In the genomic region with DNA sequence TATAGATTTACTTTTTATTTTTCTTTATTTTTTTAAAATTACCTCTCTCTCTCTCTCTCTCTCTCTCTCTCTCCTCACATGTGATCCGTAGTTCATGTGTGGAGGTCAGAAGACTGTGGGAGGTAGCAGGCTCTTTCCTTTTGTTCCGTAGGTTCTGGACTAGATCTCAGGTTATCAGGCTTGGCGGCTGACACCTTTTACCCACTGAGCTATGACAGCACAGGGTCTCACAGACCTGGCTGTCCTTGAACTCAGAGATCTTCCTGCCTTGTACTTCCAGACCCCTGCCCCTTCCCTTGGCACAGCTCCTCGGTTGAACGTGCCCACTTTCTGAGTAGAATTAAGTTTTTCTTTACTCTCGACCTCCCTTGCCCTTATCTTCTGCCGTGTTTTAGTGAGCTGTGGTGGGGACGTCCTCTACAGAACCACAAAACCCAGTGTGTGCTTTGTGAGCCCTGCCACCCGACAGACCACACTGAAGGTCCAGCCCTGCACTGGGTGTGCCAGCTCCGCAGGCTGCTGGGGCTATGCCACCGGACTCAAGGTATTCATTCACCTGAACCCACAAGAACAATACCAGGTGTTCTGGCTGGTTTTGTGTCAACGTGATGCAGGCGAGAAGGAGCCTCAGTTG, we compare ENCODE assay signal across 8 mouse cellular contexts. TPM values are rescaled to one million over a fixed set of nuclear protein-coding genes. Genes with fewer than 3 reads are reported as not detected.
DNase-seq lines count a peak whose midpoint lies in the region; ATAC-seq and TF ChIP-seq lines count a peak whose summit lies in the region.

No protein-coding gene starts in this region.

- peak overlapping the region; percentile 32 for H3K27ac ChIP-seq in heart, embryonic 12.5 days (ENCODE audit: poor library complexity, severe bottlenecking)
- H3K27ac ChIP-seq in MEL (ENCODE audit: control insufficient read depth, low read depth, low read length): peak overlapping the region; percentile 49; the same call in 1 of the 2 replicates
- peak overlapping the region; percentile 40; the same call in 1 of the 2 replicates for H3K27ac ChIP-seq in hindbrain, embryonic 10.5 days
- peak overlapping the region; percentile 80 for H3K27ac ChIP-seq in liver, postnatal 0 days (ENCODE audit: low read depth)

- peaks cover 41% of the 10 kb centered on the region for H3K4me1 ChIP-seq in heart, embryonic 12.5 days (replicated peaks)
- peaks cover 26 to 57% of the 10 kb centered on the region in 2 experiments for H3K4me1 ChIP-seq in MEL (ENCODE audit: control insufficient read depth in 1 of 2, insufficient read depth in 2 of 2, low read length in 2 of 2)
- peaks cover 19% of the 10 kb centered on the region for H3K4me1 ChIP-seq in hindbrain, embryonic 10.5 days (replicated peaks)
- peaks cover 18% of the 10 kb centered on the region for H3K4me1 ChIP-seq in liver, postnatal 0 days (ENCODE audit: insufficient read depth)

- no peaks in the 10 kb centered on the region for H3K79me2 ChIP-seq in MEL (ENCODE audit: control insufficient read depth, insufficient read depth, low read length, poor library complexity)

- H3K9me3 ChIP-seq in heart, embryonic 12.5 days (replicated peaks): 0 out of 2 replicates have a peak, but pooled peaks cover 2% of the 10 kb centered on the region
- H3K9me3 ChIP-seq in MEL (replicated peaks; ENCODE audit: insufficient read depth, low read length): no peaks in the 10 kb centered on the region
- no peaks in the 10 kb centered on the region for H3K9me3 ChIP-seq in hindbrain, embryonic 10.5 days
- no peaks in the 10 kb centered on the region for H3K9me3 ChIP-seq in liver, postnatal 0 days (ENCODE audit: low read length)

- H3K9ac ChIP-seq in heart, embryonic 12.5 days: peak overlapping the region; percentile 1; the same call in 1 of the 2 replicates
- peak overlapping the region; percentile 46 for H3K9ac ChIP-seq in MEL (ENCODE audit: control insufficient read depth, low read depth, low read length, poor library complexity, severe bottlenecking)
- peak overlapping the region; percentile 49 for H3K9ac ChIP-seq in liver, postnatal 0 days (replicated peaks)

- 40% methylated on average over 13 of the region's 13 CpGs for WGBS in heart, embryonic 12.5 days
- WGBS in hindbrain, embryonic 10.5 days: 75% methylated on average over 13 of the region's 13 CpGs
- 21% methylated on average over 13 of the region's 13 CpGs for WGBS in liver, postnatal 0 days (ENCODE audit: insufficient replicate concordance)

- no peak for TF ChIP-seq POLR2A in MEL (IDR thresholded peaks at IDR 0.05; ENCODE audit: control insufficient read depth in 1 of 2, insufficient read depth in 1 of 2, low read depth in 1 of 2, low read length in 2 of 2, poor library complexity in 1 of 2)

- no peak for TF ChIP-seq CTCF in MEL (IDR thresholded peaks at IDR 0.05 in 2 of 3, conservative IDR thresholded peaks at IDR 0.05 in 1 of 3; ENCODE audit: control insufficient read depth in 1 of 3, insufficient read depth in 1 of 3, low read depth in 2 of 3, low read length in 3 of 3, poor library complexity in 1 of 3, severe bottlenecking in 1 of 3)
- no peak for TF ChIP-seq CTCF in liver, postnatal 0 days (IDR thresholded peaks at IDR 0.05; ENCODE audit: low read depth)

- H3K36me3 ChIP-seq in heart, embryonic 12.5 days: no peaks in the 10 kb centered on the region
- H3K36me3 ChIP-seq in MEL (ENCODE audit: control insufficient read depth in 1 of 2, insufficient read depth in 2 of 2, low read length in 2 of 2): peaks cover 0 to 40% of the 10 kb centered on the region in 2 experiments; a peak in 2 of 4 replicates
- H3K36me3 ChIP-seq in hindbrain, embryonic 10.5 days: no peaks in the 10 kb centered on the region
- H3K36me3 ChIP-seq in liver, postnatal 0 days (replicated peaks; ENCODE audit: insufficient read depth, low read length): no peaks in the 10 kb centered on the region

- H3K4me2 ChIP-seq in heart, embryonic 12.5 days: peak overlapping the region; percentile 67
- H3K4me2 ChIP-seq in liver, postnatal 0 days (ENCODE audit: low read depth, low read length): peak overlapping the region; percentile 66

- peak overlapping the region; percentile 35 for H3K4me3 ChIP-seq in heart, embryonic 12.5 days
- H3K4me3 ChIP-seq in MEL (ENCODE audit: control insufficient read depth in 1 of 2, insufficient read depth in 1 of 2, low read depth in 2 of 2, low read length in 2 of 2): peak overlapping the region; percentile 54 to 59
- no peak overlapping the region for H3K4me3 ChIP-seq in hindbrain, embryonic 10.5 days
- H3K4me3 ChIP-seq in liver, postnatal 0 days (ENCODE audit: low read depth, low read length): peak overlapping the region; percentile 49

- peak; percentile 40 for ATAC-seq in heart, embryonic 12.5 days (ENCODE audit: insufficient number of reproducible peaks, low FRiP score)
- no peak for ATAC-seq in liver, postnatal 0 days
- no peak for ATAC-seq in cerebellum, adult (ENCODE audit: insufficient number of reproducible peaks, low FRiP score, low TSS enrichment)

- no peak for DNase-seq in heart, adult 18-20 months
- DNase-seq in MEL (ENCODE audit: low read depth, low spot score): no peak
- no peak for DNase-seq in hindbrain, embryonic 10.5 days (ENCODE audit: low spot score)
- DNase-seq in liver, postnatal 0 days: no peak
- no peak for DNase-seq in embryo, embryonic 10.5 days (ENCODE audit: low spot score)
- DNase-seq in thymus, adult 18-20 months: no peak

- no peak for TF ChIP-seq RAD21 in MEL (IDR thresholded peaks at IDR 0.05; ENCODE audit: low read depth, low read length)

- H3K27me3 ChIP-seq in heart, embryonic 12.5 days (replicated peaks): no peaks in the 10 kb centered on the region
- no peaks in the 10 kb centered on the region for H3K27me3 ChIP-seq in MEL (ENCODE audit: control insufficient read depth in 1 of 2, insufficient read depth in 2 of 2, low read length in 2 of 2)
- peaks cover 6% of the 10 kb centered on the region; the same call in 1 of the 2 replicates for H3K27me3 ChIP-seq in hindbrain, embryonic 10.5 days (ENCODE audit: insufficient read depth, poor library complexity, severe bottlenecking)
- H3K27me3 ChIP-seq in liver, postnatal 0 days (ENCODE audit: insufficient read depth, low read length): 0 out of 2 replicates have a peak, but pooled peaks cover 3% of the 10 kb centered on the region

- TF ChIP-seq EP300 in MEL (IDR thresholded peaks at IDR 0.05; ENCODE audit: low read depth in 1 of 2, low read length in 2 of 2): 0 out of 4 replicates have a peak, but pooled peaks of 1 of the 2 experiments have one; percentile 7
- no peak for TF ChIP-seq EP300 in liver, postnatal 0 days (IDR thresholded peaks at IDR 0.05; ENCODE audit: low read depth)

TF ChIP-seq in MEL, 35 proteins besides CTCF, POLR2A, EP300 and RAD21:
- TF ChIP-seq TCF12 (IDR thresholded peaks at IDR 0.05; ENCODE audit: low read depth, low read length) (no peak), SIN3A (IDR thresholded peaks at IDR 0.05; ENCODE audit: low read length) (peak; percentile 25)

RNA-seq across cellular contexts. Expression of gene 6030408B16Rik, which starts 23.4 kb away (rescaled TPM):
- 0.73 and 0.83 TPM in 2 replicates for polyA plus RNA-seq in heart, embryonic 12.5 days (2016; fragmentation: Nextera tagmentation; extraction: Ambion mirVana)
- total RNA-seq in heart, adult 18-20 months (2021): 1 to 10 TPM in 1 of 2 experiments, under 1 TPM in 1; 0.69 to 1.1 TPM
- 0.07 and 0.12 TPM in 2 replicates for total RNA-seq in MEL (2012; rRNA removed)
- under 1 TPM in 1 of 2 experiments, not detected in 1; 0.18 TPM for polyA plus RNA-seq in MEL (2012; ENCODE audit: insufficient read depth in 1 of 2, insufficient read length in 2 of 2, low read depth in 1 of 2, low replicate concordance in 2 of 2, missing spikeins in 1 of 2)
- 0.27 and 0.39 TPM in 2 replicates for polyA plus RNA-seq in hindbrain, embryonic 10.5 days (2016; fragmentation: Nextera tagmentation; extraction: Ambion mirVana)
- polyA plus RNA-seq in liver, postnatal 0 days (2015; fragmentation: Nextera tagmentation; extraction: Ambion mirVana): 0.36 and 0.45 TPM in 2 replicates

RNA-seq across cellular contexts. Expression of gene Atg101, which starts 32.3 kb away (rescaled TPM):
- 46.6 and 49.7 TPM in 2 replicates for polyA plus RNA-seq in heart, embryonic 12.5 days (2016; fragmentation: Nextera tagmentation; extraction: Ambion mirVana)
- total RNA-seq in heart, adult 18-20 months (2021): 10 to 100 TPM; 20.0 to 21.3 TPM
- 75.5 and 90.3 TPM in 2 replicates for total RNA-seq in MEL (2012; rRNA removed)
- polyA plus RNA-seq in MEL (2012; ENCODE audit: insufficient read depth in 1 of 2, insufficient read length in 2 of 2, low read depth in 1 of 2, low replicate concordance in 2 of 2, missing spikeins in 1 of 2): 10 to 100 TPM in 1 of 2 experiments, not detected in 1; 75.2 TPM
- polyA plus RNA-seq in hindbrain, embryonic 10.5 days (2016; fragmentation: Nextera tagmentation; extraction: Ambion mirVana): 79.0 and 82.1 TPM in 2 replicates
- polyA plus RNA-seq in liver, postnatal 0 days (2015; fragmentation: Nextera tagmentation; extraction: Ambion mirVana): 33.8 and 34.4 TPM in 2 replicates

RNA-seq across cellular contexts. Expression of gene Krt80, which starts 53.6 kb away (rescaled TPM):
- 7.0 and 7.5 TPM in 2 replicates for polyA plus RNA-seq in heart, embryonic 12.5 days (2016; fragmentation: Nextera tagmentation; extraction: Ambion mirVana)
- 1 to 10 TPM; 2.0 to 3.2 TPM for total RNA-seq in heart, adult 18-20 months (2021)
- total RNA-seq in MEL (2012; rRNA removed): not detected in 2 replicates
- not detected for polyA plus RNA-seq in MEL (2012; ENCODE audit: insufficient read depth in 1 of 2, insufficient read length in 2 of 2, low read depth in 1 of 2, low replicate concordance in 2 of 2, missing spikeins in 1 of 2)
- polyA plus RNA-seq in hindbrain, embryonic 10.5 days (2016; fragmentation: Nextera tagmentation; extraction: Ambion mirVana): 0.16 TPM in 1 of 2 replicates, not detected in the other
- polyA plus RNA-seq in liver, postnatal 0 days (2015; fragmentation: Nextera tagmentation; extraction: Ambion mirVana): 0.31 and 0.38 TPM in 2 replicates
